Mouse (Mus musculus): ENCODE measurements around the gene Cercam. TPM values are rescaled to one million over a fixed set of nuclear protein-coding genes. Genes with fewer than 3 reads are reported as not detected.
"Not testable (repeated sequence)": the region's sequence is repeated elsewhere in the genome, so short reads cannot be mapped to it uniquely, and the experiment has no call there.

Cercam gene
- total RNA-seq, 2 experiments from 2014 or later, result 10.8 to 13.0 TPM

DNA sequence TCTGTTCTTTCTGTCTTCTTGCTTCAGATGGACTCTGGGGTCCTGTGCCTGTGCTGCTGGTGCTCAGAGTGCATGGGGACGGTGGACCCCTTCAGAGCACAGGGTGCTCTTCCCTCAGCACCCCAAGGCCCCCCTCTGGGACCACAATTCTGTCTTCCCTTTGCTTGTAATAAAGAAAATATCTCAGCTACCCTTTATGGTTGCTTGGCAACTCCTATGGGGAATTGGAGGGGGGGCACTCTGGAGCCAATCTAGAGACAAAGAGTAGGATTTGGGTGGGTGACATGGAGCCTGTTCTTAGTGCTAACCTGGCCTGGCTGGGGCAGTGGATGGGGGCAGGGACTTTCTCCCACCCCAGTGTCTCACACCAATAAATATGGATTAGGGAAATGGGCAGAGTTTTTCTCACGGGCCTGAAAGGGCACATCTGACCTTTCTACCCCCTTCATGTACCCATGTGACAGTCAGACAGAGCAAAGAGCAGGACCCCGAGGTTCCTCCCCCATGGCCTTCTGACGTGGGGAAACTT, 15.9 kb upstream of the Cercam start:
- no peak for ATAC-seq (replicated peaks; ENCODE audit: poor library complexity)

DNA sequence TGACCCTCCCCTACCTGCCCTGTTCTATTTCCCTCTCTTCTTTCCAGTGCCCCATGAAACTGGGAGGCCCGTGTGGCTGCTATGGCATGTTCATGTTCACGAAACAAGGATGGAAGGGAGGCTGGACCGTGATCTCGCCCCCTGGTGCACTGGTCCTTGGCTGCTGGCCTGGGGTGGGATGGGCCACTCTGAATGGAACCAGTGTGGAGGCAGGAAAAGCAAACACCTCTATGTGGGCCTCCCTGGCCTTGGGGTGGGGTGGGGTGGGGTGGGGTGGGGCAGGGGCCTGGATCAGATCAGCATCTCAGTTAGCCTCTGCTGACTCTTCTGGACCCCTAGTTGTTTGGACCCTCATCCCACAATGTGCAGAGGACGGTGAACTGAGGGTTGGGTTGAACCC, 15.2 kb upstream of the Cercam start:
- no peak for ATAC-seq (replicated peaks; ENCODE audit: poor library complexity)

DNA sequence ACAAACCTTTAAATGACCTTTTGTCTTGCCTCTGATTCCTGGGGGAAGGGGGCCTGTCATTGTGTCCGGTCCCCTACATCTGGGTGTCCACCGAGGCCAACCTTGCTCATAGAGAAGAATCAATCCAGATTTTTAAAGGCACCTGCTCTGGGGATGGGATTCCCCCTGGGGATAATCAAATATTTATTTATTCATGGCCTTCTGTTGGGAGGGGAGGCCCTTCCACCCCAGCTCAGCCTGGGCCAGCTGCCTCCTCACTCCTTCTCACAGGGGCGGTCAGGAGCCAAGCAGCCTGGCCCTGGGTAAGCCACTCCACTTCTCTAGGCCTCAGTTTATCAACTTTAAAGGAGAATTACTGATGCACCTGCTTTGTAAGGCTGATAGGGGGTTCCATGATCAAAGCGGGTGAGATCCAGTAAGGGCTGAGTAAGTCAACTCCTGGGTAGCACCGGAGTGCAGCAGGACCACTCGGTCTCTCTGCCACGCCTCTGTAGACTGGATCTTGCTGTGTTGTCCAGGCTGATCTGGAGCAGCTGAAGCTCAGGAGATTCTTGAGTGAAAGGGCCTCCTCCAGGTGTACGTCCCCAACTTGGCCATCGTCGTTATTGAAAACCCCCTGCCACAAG, 13.3 kb upstream of the Cercam start:
- no peak for ATAC-seq (replicated peaks; ENCODE audit: poor library complexity)

DNA sequence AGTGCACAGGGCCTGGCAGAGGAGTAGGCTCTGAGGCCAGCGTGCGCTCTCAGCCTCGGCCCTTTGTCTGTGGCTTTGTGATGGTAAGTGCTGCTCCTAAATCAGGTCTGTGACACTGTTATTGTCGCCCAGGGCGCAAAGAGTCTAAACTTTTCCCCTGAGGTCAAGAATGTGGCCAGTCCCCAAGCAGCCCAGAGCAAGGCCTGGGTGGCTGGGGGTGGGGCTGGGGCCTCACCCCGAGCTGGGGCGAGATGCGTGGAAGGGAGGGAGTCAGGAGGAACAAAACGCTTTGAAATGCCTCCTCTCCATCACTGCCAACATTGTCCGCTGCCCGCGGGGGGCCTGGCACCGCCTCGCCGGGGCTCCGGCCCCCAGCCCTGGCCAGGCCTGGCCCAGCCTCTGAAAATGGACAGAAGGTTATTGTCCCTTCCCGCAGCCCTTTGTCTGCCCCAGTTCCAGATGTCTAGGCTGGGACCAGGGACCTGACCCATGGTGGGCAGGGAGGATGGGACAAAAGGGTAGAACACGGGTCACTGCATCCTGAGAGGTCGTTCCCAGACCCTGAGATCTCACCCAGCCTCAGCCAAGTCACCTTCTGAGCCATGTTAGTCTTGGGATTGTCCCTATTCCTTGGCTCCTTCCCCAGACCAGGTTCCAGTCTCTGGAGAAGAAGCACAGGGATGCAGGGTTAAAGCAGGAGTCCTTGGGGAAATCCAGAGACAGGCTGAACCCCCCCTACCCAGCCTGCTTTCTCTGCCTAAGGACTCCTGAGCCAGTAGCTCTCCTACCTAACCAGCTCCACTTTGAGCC, 12.3 kb upstream of the Cercam start:
- no peak for ATAC-seq (replicated peaks; ENCODE audit: poor library complexity)

DNA sequence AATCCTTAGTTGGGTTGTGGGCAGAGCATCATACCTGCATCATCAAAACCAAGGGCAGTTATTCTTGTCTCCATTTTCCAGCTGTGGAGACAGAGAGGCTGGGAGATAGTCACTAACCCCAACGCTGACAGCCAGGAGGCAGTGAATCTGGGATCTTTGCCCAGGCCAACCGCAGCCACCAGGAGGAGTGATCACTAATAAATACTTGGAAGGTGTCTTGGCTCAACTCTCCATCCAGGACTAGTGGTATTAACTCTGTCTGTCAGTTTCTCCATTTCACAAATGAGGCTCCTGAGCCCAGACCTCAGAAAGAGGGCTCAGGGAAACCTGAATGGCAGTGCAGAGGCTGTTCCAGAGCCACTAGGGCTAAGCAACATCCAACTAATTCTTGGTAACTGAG, 11.6 kb upstream of the Cercam start:
- peak; percentile 30; the same call in 1 of the 2 replicates for ATAC-seq (replicated peaks; ENCODE audit: poor library complexity)

DNA sequence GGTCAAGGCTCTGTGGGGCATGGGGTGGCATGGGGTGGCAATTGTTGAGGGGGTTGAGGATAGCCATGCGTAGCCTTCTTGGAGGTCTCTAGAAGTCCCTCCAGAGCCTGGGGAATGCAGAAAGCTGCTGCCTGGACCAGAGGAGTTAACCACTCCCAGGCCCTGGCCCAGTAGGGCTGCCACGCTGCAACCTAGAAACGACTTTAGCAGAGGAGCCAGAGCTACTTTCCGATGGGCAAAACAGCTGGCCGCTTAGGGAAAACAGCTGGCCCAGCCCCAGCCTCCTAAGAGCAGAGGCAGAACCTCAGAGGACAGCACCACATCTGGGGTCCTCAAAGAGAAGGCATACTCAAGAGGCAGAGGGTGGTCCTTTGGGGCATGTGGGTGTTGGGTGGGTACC, 11.0 kb upstream of the Cercam start:
- no peak for ATAC-seq (replicated peaks; ENCODE audit: poor library complexity)

DNA sequence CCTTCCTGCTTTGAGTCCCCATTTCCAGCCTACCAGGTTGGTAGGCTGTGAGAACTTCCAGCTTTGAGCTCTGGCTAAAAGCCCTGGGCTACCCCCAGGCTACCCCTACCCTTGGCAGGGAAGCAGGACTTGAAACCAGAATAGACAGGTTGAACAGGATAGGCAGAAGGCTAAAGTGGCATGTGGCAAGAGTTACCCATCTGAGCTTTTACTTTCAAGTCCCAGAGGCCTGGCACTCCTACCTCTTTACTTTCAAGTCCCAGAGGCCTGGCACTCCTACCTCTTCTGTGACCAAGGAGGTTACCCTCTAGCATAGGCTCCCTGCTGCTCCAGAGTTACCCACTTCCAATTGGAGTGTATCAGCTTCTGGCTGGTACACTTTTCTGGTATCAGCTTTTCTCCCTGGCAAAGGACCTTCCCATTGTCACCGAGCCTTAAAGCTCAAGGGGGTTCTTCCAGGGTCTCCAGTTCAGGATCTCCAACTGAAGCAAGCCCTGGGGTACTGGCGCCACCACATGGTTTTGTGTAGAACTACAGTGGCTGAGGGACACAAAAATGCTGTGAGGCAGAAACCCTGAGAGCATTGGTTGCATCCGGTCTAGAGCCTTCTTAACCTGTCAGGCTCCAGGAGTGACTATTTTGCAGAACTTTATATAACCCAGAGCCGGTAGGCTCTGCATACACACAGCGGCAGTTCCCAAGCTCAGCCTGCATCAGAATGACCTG, 10.1 kb upstream of the Cercam start:
- ATAC-seq (replicated peaks; ENCODE audit: poor library complexity), result peak; percentile 82

DNA sequence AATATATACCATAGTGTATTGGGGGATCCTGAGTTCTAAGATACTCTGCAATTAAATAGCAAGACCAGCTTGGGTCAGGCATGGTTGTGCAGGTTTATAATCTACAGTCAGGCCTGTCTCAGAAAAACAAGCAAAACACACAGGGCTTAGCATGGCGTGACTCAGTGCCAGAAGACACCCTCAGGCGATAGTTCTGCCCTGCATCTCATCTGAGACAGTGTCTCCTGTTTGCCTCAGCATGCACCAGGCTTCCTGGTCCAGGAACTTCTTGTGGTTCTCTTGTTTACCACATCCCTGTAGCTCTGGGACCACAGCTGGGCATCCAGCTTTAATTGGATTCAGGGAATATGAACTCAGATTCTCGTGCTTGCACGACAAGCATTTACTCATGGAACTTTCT, 3.8 kb upstream of the Cercam start:
- ATAC-seq (replicated peaks; ENCODE audit: poor library complexity), result no peak

DNA sequence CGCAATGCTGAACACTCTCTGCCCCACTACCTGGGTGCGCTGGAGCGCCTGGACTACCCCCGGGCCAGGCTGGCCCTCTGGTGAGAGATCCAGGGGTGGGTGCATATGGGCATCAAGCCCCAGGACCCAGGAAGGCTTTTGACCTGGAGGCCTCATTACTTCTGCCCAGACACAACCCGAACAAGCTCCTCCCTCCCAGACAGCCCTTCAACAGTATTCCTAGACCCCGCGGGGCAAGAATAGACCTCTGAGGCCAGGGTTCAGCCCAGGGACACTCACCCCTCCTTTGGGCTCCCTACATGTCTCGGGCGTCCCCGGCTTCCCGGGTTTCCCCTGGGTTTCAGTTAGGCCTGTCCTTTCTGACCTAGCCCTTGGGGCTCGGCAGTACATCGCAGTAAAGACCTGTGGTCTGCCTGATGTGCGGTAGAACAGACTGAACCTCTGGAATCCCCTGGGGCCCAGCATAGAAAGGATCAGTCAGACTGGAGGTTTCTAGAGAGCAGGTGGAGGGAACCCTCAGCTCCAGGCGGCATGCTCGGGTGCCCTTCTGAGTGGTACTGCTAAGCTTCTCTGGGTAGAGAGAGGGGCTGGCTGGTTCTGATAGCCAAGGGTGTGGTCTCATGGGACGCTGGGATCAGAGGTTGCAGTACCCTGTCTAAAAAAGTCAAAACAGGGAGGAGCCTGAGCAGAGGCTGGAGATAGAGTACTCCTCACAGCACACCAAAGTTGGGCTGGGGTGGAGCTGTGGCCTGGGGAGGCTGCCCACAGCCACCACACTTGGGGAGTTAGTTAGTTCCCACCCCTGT, 885 bp downstream of the Cercam start:
- peak; percentile 81 for ATAC-seq (replicated peaks; ENCODE audit: poor library complexity)

DNA sequence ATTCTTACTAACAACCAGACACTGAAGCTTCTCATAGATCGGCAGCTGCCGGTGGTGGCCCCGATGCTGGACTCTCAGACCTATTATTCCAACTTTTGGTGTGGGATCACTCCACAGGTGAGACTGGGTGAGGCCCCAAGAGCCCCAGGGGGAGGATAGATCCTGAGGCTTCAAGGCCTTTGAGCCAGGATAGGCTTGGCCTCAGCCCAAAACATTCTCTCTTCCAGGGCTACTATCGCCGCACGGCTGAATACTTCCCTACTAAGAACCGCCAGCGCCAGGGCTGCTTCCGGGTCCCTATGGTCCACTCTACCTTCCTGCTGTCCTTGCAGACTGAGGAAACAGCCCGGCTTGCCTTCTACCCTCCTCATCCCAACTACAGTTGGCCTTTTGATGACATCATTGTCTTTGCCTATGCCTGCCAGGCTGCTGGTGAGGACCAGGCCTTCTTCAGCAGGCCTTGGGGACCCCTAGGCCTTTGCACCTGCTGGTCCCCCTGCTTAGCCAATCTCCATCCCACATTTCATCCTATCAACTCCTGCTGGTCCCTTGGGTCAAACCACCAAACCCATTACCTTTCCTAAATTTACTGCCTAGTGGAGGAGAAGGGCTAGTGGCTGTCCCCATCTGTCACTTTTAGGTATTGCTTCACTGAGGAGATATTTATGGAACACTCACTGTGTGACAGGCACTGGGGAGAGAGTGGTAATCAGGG, 3.8 kb downstream of the Cercam start:
- ATAC-seq (replicated peaks; ENCODE audit: poor library complexity), result no peak

DNA sequence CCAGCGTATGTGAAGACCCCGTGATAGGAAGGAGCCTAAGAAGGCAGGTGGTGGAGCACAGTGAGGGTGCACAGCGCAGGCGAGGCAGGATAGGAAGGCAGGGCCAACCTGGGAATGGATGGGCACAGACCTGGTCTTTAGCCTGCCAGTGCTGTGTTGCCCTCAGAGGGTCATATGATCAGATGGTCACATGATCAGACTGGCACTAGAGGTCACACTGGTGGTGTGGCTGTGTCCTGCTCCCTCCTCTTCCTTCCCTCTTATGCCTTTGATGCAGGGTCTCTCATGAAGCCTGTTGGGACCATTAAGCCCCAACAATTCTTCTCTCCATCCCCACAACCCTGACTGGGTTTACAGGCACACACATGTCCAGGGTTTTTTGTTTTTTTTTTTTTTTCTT, 4.8 kb downstream of the Cercam start:
- ATAC-seq (replicated peaks; ENCODE audit: poor library complexity), result no peak

DNA sequence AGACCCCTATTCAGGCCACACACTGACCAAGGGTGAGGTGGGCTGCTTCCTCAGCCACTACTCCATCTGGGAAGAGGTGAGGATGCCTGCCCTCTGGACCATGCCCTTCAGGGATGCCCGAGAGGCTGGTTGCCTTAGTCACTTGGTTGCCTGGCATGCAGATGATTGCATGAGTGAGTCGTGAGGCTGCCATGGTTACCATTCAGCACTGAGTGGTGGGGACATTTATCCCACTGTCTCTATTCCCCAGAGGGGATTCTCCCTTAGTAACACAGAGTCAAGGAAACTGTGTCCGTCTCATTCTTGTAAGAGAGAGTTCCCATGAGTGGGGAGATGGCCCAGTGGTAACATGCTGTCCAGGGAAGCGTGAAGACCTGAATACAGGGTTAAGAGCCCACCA, 9.1 kb downstream of the Cercam start:
- ATAC-seq (replicated peaks; ENCODE audit: poor library complexity), result no peak

DNA sequence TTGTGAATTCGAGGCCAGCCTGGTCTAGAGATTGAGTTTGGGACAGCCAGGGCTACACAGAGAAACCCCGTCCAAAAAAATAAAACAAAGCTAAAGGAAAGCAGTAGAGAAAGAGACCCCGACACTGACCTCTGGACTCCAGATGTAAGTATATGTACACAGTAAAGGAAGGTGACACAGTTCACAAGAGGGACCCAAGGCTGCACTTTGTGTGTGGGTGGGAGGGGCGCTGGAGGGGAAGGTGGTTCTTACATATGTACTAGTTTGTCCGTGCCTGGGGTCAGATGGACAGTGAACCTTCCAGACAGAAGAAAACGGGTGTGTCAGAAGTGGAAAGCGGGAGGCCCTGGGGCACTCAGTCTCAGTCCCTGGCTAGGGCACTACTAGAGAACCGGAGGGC, 10.2 kb downstream of the Cercam start:
- ATAC-seq (replicated peaks; ENCODE audit: poor library complexity), result no peak

DNA sequence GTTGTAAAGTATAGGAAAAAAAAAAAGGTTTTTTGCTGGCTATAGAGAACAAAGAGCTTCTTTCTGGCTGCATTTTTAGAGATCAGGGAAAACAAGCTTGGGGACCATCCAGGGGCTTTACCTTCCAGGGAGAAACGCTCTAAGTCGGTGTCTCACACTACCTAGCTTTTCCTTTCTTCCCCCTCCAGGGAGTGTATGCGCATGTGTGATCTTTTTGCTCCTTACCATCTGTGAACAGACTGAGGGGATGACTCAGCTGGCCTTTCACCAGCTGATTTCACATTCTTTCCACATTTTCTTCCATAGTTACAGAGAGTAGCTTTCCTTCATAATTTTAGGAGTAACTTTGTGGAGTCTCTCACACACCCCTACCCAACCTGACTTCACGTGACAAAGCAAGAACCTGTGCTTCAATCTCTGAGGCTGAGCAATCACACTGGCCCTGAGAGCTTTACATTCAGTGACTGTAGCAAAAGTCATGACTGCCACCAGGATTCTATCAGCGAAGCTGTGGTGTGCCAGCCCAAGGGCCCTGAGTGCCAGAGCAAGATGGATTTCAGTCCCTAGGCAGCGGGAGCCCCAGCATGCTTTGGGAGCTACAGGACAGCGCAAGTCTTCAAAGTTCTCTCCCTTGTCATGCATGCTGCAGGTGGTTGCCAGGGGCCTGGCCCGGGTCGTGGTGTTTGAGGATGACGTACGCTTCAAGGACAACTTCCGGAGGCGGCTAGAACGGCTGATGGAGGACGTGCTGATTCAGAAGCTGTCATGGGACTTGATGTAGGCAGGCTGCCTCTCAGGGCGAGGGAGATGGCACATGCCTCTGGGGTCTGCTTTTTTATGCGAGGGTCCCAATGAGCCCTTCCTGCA, 11.2 kb downstream of the Cercam start:
- no peak for ATAC-seq (replicated peaks; ENCODE audit: poor library complexity)

DNA sequence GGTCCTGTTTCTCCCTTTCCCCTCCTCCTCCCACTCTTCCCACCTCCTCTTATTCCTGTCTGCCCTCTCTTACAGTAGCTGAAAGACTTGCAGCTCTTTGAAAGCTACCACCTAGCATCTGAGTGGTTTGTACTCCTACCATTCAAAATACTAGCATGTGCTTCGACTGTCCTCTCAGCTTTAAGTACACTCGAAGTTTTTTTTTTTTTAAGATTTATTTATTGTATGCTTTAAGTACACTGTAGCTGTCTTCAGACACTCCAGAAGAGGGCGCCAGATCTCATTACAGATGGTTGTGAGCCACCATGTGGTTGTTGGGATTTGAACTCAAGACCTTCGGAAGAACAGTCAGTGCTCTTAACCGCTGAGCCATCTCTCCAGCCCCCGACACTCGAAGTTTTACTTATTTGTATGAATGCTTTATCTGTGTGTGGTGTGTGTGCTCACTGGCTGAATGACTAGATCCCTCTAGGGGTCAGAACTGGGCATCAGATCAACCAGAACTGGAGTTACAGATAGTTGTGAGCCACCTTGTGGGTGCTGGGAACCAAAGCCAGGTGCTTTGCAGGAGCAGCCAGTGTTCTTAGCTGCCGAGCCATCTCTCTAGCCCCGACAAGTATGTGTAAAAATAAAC, 17.8 kb downstream of the Cercam start:
- not testable (repeated sequence) for ATAC-seq (replicated peaks; ENCODE audit: poor library complexity)

DNA sequence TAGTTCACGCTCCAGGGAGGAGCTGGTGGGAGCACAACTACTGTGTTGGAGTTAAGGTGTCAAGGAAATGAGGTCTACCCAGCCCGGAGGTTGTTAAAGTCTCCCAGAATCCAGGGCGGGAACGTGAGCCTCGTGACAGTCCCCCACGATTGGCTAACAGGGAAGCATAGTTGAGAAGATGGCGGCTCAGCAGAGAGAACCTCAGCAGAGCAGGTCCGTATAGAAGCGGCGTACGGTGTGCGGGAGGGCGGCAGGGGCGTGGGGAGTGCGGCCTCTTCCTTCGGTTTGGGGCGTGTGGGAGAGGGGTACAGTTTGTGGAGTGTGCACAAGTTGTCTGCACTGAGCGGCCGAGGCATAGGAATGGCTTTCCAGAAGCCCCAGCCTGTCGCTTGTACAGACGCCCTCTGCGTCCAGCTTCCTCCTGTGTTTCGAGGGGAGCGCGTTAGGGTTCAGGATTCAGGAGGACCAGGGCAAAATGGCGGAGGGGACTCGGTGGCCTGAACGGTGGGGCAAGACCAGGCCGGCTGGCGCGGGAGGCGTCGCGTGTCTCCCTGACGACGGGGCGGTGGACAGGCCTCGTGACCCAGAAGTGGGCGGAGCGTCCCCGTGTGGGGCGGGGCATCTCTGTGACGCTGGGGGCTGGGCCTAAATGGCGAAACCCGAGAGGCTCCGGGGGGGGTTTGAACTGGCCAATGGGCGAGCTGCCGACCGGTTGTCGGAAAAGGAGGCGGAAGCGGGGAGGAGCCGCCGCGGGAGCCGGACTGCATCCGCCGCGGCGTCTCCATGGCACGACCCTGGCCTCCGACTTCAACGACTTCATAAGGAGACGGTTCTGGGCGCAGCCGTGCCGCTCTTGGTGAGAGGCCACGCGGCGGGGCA, 20.3 kb downstream of the Cercam start, which contains the start of gene Odf2:
Gene Odf2 (plus strand): TSS at position 156 of the 879 bp plus-strand sequence.
- ATAC-seq (replicated peaks; ENCODE audit: poor library complexity), result peak; percentile 87

DNA sequence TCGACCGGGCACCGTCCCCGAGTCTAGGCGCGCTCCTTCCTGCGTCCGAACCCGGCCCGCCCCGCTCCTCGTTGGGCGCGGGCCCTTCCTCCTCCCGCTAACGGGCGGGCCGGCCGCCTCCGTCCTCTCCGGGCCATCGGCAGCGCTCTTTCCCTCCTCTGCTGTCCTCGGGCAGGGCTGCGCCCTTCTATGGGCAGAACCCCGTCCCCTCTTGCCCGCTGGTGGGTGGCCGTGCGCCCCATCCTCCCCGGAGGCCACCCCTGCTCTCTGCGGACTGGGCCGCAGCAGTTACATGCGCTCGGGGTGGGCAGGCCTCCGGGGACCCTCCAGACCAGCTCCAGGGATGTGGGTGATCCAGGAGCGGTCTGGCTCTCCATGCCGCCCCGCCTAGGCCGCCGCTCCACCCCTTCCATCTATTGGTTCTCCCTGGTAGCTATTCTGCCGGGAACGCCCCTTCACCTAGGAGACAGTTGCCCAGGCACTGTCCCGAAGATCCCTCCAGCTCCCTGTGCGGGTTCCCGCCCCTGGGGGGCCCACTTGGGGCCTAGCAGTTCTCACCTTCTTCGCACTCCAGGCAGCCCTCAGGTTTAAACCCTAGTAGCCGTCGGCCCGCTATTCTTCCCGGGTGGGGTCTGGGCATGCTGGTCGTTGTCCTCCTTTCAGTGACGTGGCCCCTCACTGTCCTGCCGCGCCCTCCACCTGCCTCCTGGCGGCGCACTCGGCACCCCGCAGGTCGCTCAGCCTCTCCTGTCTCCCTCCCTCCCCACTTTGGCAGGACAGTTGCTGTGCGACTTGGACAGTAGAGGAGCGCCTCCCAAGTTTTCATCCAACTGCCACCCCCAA, 21.2 kb downstream of the Cercam start:
- ATAC-seq (replicated peaks; ENCODE audit: poor library complexity), result peak; percentile 73
